Mouse (Mus musculus): ENCODE measurements around the gene Dnm1. TPM values are rescaled to one million over a fixed set of nuclear protein-coding genes. Genes with fewer than 3 reads are reported as not detected.

Gene Dnm1
- polyA plus RNA-seq, 1 experiment from 2014 or later, result 17.0 TPM

DNA sequence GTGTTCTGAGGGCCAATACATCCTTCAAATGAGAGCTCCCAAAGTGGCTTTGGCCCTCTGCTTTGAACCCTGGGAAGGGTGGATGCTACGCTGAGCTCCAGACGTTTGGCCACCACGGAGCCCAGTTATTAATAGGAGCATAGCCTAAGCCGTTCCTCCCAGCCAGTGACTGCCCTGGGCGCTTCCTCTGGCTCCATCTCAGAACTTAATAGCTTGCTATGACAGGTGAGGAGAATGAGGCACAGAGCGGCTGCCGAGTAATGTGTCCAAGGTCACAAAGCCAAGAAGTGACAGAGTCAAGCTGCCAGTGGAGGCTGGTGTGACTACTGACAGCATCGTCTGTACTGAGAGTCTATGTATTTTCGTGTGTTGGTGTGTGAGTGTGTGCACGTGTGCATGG lies 3.1 kb upstream of the Dnm1 start:
- Histone ChIP-seq H3K4me3 (no peak overlapping the region), H3K36me3 (no peaks in the 10 kb centered on the region), H3K9me3 (no peaks in the 10 kb centered on the region), H3K27me3 (ENCODE audit: insufficient read depth, poor library complexity, severe bottlenecking) (peaks cover 30% of the 10 kb centered on the region), H3K4me1 (replicated peaks) (peaks cover 50% of the 10 kb centered on the region), H3K27ac (no peak overlapping the region)
- no peak for DNase-seq (ENCODE audit: low spot score)
- 81% methylated on average over 10 of the region's 10 CpGs for WGBS

GRCm38 (mm10) chr2:32354336-32354895 lies 1.3 kb upstream of the Dnm1 start:
- no peak for DNase-seq (ENCODE audit: low spot score)

DNA sequence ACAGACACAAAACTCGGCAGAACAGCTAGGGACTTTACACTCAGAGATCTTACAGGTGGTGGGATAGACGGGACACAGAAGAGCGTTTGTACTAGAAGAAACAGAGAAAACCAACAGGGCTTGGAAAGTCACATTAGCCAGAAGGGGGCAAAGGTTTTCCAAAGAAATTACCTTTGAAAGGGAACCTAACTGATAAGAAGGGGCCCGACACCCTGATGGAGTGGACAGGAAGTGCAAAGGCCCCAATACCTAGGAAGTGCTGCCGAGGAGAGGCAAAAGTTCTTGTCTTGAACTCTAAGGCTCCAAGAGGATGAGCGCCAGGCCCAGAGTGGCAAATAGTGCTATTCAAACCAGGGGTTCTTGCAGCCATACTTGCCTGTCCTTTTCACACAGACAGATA lies 698 bp upstream of the Dnm1 start:
- Histone ChIP-seq H3K36me3 (no peaks in the 10 kb centered on the region), H3K4me1 (replicated peaks) (peaks cover 57% of the 10 kb centered on the region), H3K9me3 (no peaks in the 10 kb centered on the region), H3K27ac (peak overlapping the region; percentile 87; the same call in 1 of the 2 replicates), H3K27me3 (ENCODE audit: insufficient read depth, poor library complexity, severe bottlenecking) (peaks cover 48% of the 10 kb centered on the region), H3K4me3 (peak overlapping the region; percentile 57; the same call in 1 of the 2 replicates)
- WGBS, result 75% methylated on average over 6 of the region's 6 CpGs
- DNase-seq (ENCODE audit: low spot score), result no peak

More at GRCm38 (mm10) chr2:32354336-32354895, 1.3 kb upstream of the Dnm1 start:
- Histone ChIP-seq H3K36me3 (no peaks in the 10 kb centered on the region), H3K9me3 (no peaks in the 10 kb centered on the region), H3K4me1 (replicated peaks) (peaks cover 57% of the 10 kb centered on the region), H3K27me3 (ENCODE audit: insufficient read depth, poor library complexity, severe bottlenecking) (peaks cover 44% of the 10 kb centered on the region), H3K27ac (no peak overlapping the region), H3K4me3 (no peak overlapping the region)
- 87% methylated on average over 3 of the region's 3 CpGs for WGBS

GRCm38 (mm10) chr2:32352151-32353006 lies 759 bp downstream of the Dnm1 start, which contains the start of gene Ciz1:
TSS of gene Ciz1 (plus strand) at chr2:32352327.
- peak within 1 kb of the TSS; percentile 87 for H3K27ac ChIP-seq
- no peaks in the 10 kb centered on the region for H3K9me3 ChIP-seq
- no peaks in the 10 kb centered on the region for H3K36me3 ChIP-seq
- H3K4me3 ChIP-seq, result peak within 1 kb of the TSS; percentile 57
- WGBS, result 1% methylated on average over 52 of the region's 52 CpGs
- peaks cover 53% of the 10 kb centered on the region for H3K4me1 ChIP-seq (replicated peaks)
- DNase-seq (ENCODE audit: low spot score), result peak; percentile 51
- H3K27me3 ChIP-seq (ENCODE audit: insufficient read depth, poor library complexity, severe bottlenecking), result peaks cover 44% of the 10 kb centered on the region

DNA sequence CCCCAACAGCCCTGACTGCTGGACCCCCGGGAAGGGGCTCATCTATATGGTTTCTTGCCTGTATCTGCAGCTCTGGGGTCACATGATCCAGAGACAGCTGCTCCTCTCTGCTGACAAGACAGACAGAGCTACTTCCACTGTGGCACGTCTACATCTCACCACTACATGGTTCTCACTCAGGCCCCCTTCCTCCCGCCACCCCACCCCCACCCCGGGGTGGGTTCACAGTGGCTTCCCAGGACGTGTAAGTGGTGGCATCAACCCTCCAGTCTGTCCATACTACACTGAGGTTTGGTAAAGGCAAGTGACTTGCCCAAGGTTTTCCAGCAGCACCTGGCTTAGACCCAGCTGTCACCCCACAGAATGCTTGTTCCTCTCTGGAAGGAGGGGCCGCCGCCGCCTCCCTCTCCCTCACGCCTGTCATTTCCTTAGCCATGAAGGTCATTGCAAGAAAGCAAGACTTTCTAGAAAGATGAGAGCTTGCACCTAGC lies 1.6 kb downstream of the Dnm1 start:
- peak overlapping the region; percentile 87 for H3K27ac ChIP-seq
- DNase-seq (ENCODE audit: low spot score), result no peak
- H3K36me3 ChIP-seq, result no peaks in the 10 kb centered on the region

DNA sequence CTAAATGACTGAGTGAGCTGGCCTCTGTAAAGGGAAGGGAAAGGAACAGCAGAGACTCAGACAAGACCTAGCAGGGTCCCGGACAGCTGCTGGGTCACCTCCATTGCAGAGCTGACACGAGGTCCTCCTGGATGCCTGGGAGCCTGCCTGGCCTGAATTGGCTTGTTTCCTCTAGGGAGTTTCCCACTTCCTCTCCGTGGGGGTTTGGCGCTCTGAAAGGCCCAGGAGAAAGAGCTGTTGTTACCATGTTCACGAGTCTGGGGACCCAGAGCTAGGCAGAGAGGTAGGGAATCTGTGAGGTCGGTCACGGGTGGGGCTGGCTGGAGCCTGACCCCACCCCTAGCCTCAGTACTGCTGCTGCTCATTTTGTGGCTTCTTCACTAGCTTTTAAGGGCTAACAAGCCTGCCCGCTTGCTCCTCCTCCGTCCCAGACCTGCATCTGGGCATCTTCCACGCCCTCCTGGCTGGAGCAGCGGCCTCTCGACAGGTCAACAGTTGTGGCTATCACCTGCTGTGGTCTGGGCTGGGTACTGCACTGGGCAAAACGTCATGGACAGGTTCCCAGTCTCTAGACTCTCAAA lies 2.6 kb downstream of the Dnm1 start:
- peaks cover 43% of the 10 kb centered on the region for H3K27me3 ChIP-seq (ENCODE audit: insufficient read depth, poor library complexity, severe bottlenecking)
- WGBS, result 51% methylated on average over 13 of the region's 13 CpGs
- no peak for DNase-seq (ENCODE audit: low spot score)
- H3K36me3 ChIP-seq, result no peaks in the 10 kb centered on the region
- H3K4me3 ChIP-seq, result peak overlapping the region; percentile 3; the same call in 1 of the 2 replicates
- H3K4me1 ChIP-seq (replicated peaks), result peaks cover 45% of the 10 kb centered on the region
- no peak overlapping the region for H3K27ac ChIP-seq
- no peaks in the 10 kb centered on the region for H3K9me3 ChIP-seq

More for the DNA sequence above, 1.6 kb downstream of the Dnm1 start:
- Histone ChIP-seq H3K9me3 (no peaks in the 10 kb centered on the region), H3K4me3 (peak overlapping the region; percentile 57), H3K27me3 (ENCODE audit: insufficient read depth, poor library complexity, severe bottlenecking) (peaks cover 43% of the 10 kb centered on the region), H3K4me1 (replicated peaks) (peaks cover 47% of the 10 kb centered on the region)
- 54% methylated on average over 9 of the region's 9 CpGs for WGBS

GRCm38 (mm10) chr2:32349625-32350255 lies 3.4 kb downstream of the Dnm1 start:
- H3K4me1 ChIP-seq (replicated peaks), result peaks cover 49% of the 10 kb centered on the region
- DNase-seq (ENCODE audit: low spot score), result no peak
- H3K4me3 ChIP-seq, result peak overlapping the region; percentile 6; the same call in 1 of the 2 replicates
- no peak overlapping the region for H3K27ac ChIP-seq
- H3K9me3 ChIP-seq, result no peaks in the 10 kb centered on the region
- peaks cover 43% of the 10 kb centered on the region for H3K27me3 ChIP-seq (ENCODE audit: insufficient read depth, poor library complexity, severe bottlenecking)
- 58% methylated on average over 8 of the region's 8 CpGs for WGBS
- no peaks in the 10 kb centered on the region for H3K36me3 ChIP-seq

DNA sequence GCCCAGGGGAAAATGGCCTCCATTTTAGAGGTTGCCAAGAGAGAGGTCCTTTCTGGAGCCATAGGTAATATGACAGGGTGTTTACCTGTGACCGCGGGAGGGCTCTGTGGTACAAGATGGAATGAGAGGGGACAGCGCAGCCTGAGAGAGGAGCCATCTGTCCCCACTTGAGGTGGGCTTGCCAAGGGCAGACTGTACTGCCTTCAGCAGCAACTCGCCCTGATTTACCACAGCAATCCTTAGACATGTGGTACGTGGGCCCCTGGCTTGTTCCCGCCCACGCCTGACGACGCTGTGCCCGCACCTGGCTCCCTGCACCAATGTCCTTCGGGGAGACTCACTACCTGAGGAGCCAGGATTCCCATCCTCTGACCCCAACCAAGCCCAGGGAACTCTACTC lies 4.8 kb downstream of the Dnm1 start:
- DNase-seq (ENCODE audit: low spot score), result no peak
- Histone ChIP-seq H3K27me3 (ENCODE audit: insufficient read depth, poor library complexity, severe bottlenecking) (peaks cover 43% of the 10 kb centered on the region), H3K4me3 (no peak overlapping the region), H3K9me3 (no peaks in the 10 kb centered on the region), H3K4me1 (replicated peaks) (peaks cover 42% of the 10 kb centered on the region), H3K36me3 (no peaks in the 10 kb centered on the region), H3K27ac (no peak overlapping the region)
- WGBS, result 88% methylated on average over 11 of the region's 11 CpGs

GRCm38 (mm10) chr2:32347019-32347418 lies 6.1 kb downstream of the Dnm1 start:
- WGBS, result 76% methylated on average over 6 of the region's 6 CpGs
- no peaks in the 10 kb centered on the region for H3K9me3 ChIP-seq
- no peak overlapping the region for H3K4me3 ChIP-seq
- DNase-seq (ENCODE audit: low spot score), result no peak
- no peaks in the 10 kb centered on the region for H3K36me3 ChIP-seq
- H3K27ac ChIP-seq, result no peak overlapping the region
- peaks cover 34% of the 10 kb centered on the region for H3K27me3 ChIP-seq (ENCODE audit: insufficient read depth, poor library complexity, severe bottlenecking)
- peaks cover 37% of the 10 kb centered on the region for H3K4me1 ChIP-seq (replicated peaks)

DNA sequence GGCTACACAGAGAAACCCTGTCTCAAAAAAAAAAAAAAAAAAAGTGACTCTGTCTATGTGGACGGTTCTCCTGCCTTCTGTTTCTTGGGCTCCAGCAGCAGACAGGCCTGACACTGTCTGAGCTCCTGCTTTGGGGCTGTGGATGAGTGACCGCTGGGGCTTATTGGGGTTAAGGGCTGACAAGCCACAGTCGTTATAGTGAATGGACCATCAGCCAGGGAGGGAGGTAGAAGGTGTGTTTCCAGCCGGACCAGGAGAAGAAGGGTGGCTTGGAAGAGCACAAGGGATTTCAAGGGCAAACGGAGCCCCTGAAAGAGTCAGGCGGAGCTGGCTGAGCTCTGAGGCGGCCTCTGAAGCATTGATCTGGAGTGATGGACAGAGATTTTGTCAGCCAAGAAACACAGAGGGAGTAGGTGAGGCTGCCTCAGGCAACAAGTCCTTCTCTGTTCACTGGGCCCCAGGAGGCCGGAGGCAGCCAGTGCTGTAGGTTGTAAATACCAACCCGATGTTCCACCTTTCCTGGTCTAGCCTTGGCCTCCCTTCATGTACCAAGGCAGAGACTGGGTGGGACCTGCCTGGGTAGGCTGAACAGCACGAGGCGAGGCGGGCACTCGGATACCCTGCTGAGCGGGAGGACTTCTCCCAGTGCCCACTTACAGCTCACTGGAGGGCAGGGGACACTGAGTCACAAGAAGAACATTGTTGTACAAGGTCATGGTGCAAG lies 8.4 kb downstream of the Dnm1 start:
- Histone ChIP-seq H3K4me3 (no peak overlapping the region), H3K9me3 (no peaks in the 10 kb centered on the region), H3K27ac (no peak overlapping the region), H3K36me3 (no peaks in the 10 kb centered on the region), H3K4me1 (replicated peaks) (peaks cover 19% of the 10 kb centered on the region), H3K27me3 (ENCODE audit: insufficient read depth, poor library complexity, severe bottlenecking) (peaks cover 29% of the 10 kb centered on the region)
- 69% methylated on average over 14 of the region's 14 CpGs for WGBS
- DNase-seq (ENCODE audit: low spot score), result no peak

DNA sequence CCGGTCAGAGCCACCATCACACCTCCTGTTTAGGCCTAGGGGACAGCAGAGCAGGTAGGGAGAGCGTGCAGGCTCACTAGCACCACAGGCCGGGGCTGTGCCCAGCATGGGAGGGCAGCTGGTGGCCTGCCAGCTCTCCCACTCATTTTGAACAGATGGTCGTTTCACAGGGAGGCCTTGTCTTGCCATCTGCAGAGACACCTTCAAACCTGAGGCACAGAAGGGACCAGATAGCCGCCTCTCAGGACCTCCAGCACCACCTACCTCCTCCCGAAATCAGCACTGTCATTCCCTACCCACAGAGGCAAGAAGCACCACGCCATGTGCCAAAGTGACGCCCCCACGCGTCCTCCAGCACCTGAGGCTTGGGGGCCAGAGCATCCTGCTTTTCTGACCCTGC lies 9.1 kb downstream of the Dnm1 start:
- no peak for DNase-seq (ENCODE audit: low spot score)
- Histone ChIP-seq H3K9me3 (no peaks in the 10 kb centered on the region), H3K27me3 (ENCODE audit: insufficient read depth, poor library complexity, severe bottlenecking) (peaks cover 24% of the 10 kb centered on the region), H3K36me3 (no peaks in the 10 kb centered on the region), H3K27ac (no peak overlapping the region), H3K4me3 (no peak overlapping the region), H3K4me1 (replicated peaks) (peaks cover 16% of the 10 kb centered on the region)
- 80% methylated on average over 10 of the region's 10 CpGs for WGBS

- WGBS, result 90% methylated on average over 2 of the region's 2 CpGs
- DNase-seq (ENCODE audit: low spot score), result no peak
- 0 out of 2 replicates have a peak, but pooled peaks cover under 1% of the 10 kb centered on the region for H3K36me3 ChIP-seq
- no peak overlapping the region for H3K27ac ChIP-seq
- peaks cover 20% of the 10 kb centered on the region for H3K27me3 ChIP-seq (ENCODE audit: insufficient read depth, poor library complexity, severe bottlenecking)
- peaks cover 16% of the 10 kb centered on the region for H3K4me1 ChIP-seq (replicated peaks)
- H3K4me3 ChIP-seq, result no peak overlapping the region
- H3K9me3 ChIP-seq, result no peaks in the 10 kb centered on the region
Observed at GRCm38 (mm10) chr2:32343351-32343671, 9.8 kb downstream of the Dnm1 start.

Data from hindbrain, embryonic 10.5 days (tissue).